Mouse (Mus musculus) adrenal gland, adult 10 weeks (tissue): Measurements from ENCODE around the gene Pgk2. TPM values are rescaled to one million over a fixed set of nuclear protein-coding genes. Genes with fewer than 3 reads are reported as not detected.

Source experiments
- polyA plus RNA-seq: library from polyadenylated mRNA; stranded (reverse); fragments of 350-450 nt; fragmentation: Illumina TruSeq; extraction: RNeasy Lipid Tissue Mini Kit (QIAGEN cat#74804); gene quantifications from one replicate; pipeline ENCODE4 v1.2.3, GENCODE M21; 2014; ENCODE audit warnings: low read depth, low replicate concordance

Gene Pgk2
- polyA plus RNA-seq = not detected

DNA sequence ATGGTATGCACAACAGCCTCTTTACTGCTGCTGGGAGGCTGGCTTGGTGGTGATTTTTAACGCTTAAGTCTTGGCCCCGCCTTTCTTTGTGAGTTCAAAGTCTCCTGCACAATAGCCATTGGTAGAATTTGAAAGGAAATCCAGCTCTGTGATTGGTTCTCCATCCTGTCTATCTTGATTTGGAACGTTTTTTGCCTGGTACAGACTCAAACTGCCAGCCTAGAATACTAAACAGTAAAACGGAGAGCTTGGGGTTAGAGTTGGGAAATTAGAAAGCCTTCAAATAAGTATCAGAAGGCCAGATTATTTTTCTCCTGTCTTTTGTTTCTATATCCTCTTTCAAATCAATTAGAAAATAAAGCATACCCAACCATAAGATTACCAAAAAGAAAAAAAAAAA is at the start of gene Pgk2:
Gene Pgk2 (minus strand): TSS at position 101 of the 400 bp plus-strand sequence.

DNA sequence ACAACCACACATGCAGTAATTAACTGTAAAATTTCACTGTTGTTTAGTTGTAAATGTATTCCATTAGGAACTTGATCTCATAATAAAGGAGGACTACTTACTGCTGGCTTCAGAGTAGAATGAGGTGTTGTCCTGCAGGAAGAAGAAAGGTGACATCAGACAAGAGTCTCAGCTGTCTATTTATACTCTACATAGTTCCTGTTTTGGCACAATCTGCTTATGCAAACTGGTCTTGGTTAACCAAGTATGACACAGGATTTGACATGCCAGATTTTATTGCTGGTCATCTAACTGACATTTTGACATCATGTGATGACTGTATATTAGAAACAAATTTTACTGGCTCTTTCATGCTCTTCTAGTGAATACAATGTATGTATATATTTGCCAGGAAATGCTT is 33.7 kb upstream of the Pgk2 start, which contains the start of gene Crisp3:
Gene Crisp3 (minus strand): TSS at position 154 of the 400 bp plus-strand sequence.

Other genes with a start within 250 kb of the Pgk2 start
- not detected for gene AC192777.2, start 113.2 kb downstream of the Pgk2 start, polyA plus RNA-seq
- gene Crisp3, start 33.6 kb upstream of the Pgk2 start, polyA plus RNA-seq = not detected
- 3.4 TPM for gene Crisp1, start 110.6 kb upstream of the Pgk2 start, polyA plus RNA-seq